Mouse (Mus musculus): ENCODE results near the gene Ccdc14. TPM values are rescaled to one million over a fixed set of nuclear protein-coding genes. Genes with fewer than 3 reads are reported as not detected.

Gene Ccdc14
- polyA plus RNA-seq, 1 experiment from 2014 or later: 11.2 TPM

GRCm38 (mm10) chr16:34756991-34757390 lies 66.6 kb downstream of the Ccdc14 start:
- WGBS: 86% methylated on average over 7 of the region's 7 CpGs
- DNase-seq (ENCODE audit: low spot score) (no peak), ATAC-seq (ENCODE audit: insufficient number of reproducible peaks, low FRiP score, low TSS enrichment, low read depth) (no peak)
- Histone ChIP-seq H3K27ac (replicated peaks; ENCODE audit: low read depth, low read length) (no peak overlapping the region), H3K36me3 (ENCODE audit: control insufficient read depth, insufficient read depth, low read length) (no peaks in the 10 kb centered on the region), H3K4me3 (ENCODE audit: low read depth, low read length) (no peak overlapping the region), H3K4me1 (ENCODE audit: control insufficient read depth, insufficient read depth, low read length) (no peaks in the 10 kb centered on the region), H3K27me3 (ENCODE audit: control insufficient read depth, insufficient read depth, low read length) (no peaks in the 10 kb centered on the region), H3K4me2 (ENCODE audit: low read depth, severe bottlenecking) (no peak overlapping the region), H3K9me3 (ENCODE audit: control insufficient read depth, low read length) (no peaks in the 10 kb centered on the region), H3K9ac (ENCODE audit: low read length) (no peak overlapping the region)

DNA sequence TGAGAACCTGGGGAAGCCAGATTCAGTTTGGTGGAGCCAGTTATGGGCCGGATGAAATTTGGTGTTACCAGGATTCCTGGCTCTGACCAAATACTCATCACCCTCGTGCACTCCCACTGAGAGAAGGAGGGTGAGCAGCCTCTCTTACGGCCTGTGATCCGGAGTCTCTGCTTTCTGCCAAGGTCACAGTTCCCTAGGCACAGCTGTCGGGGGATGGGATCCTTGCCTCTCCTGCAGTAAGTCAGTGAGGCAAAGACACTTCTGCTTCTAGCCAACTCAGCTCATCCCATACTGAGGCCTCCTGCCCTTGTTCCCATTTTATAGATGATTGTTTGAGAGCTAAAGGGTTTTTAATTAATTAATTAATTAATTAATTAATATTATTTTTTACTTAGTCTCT lies 67.8 kb downstream of the Ccdc14 start:
- H3K4me2 ChIP-seq (ENCODE audit: low read depth, severe bottlenecking): no peak overlapping the region
- H3K9ac ChIP-seq (ENCODE audit: low read length): no peak overlapping the region
- no peak for DNase-seq (ENCODE audit: low spot score)
- ATAC-seq (ENCODE audit: insufficient number of reproducible peaks, low FRiP score, low TSS enrichment, low read depth): no peak
- no peaks in the 10 kb centered on the region for H3K27me3 ChIP-seq (ENCODE audit: control insufficient read depth, insufficient read depth, low read length)
- WGBS: 61% methylated on average over 5 of the region's 5 CpGs
- H3K4me1 ChIP-seq (ENCODE audit: control insufficient read depth, insufficient read depth, low read length): no peaks in the 10 kb centered on the region
- H3K4me3 ChIP-seq (ENCODE audit: low read depth, low read length): no peak overlapping the region
- no peaks in the 10 kb centered on the region for H3K36me3 ChIP-seq (ENCODE audit: control insufficient read depth, insufficient read depth, low read length)
- no peak overlapping the region for H3K27ac ChIP-seq (replicated peaks; ENCODE audit: low read depth, low read length)
- no peaks in the 10 kb centered on the region for H3K9me3 ChIP-seq (ENCODE audit: control insufficient read depth, low read length)

GRCm38 (mm10) chr16:34763959-34764591 lies 73.7 kb downstream of the Ccdc14 start:
- no peaks in the 10 kb centered on the region for H3K27me3 ChIP-seq (ENCODE audit: control insufficient read depth, insufficient read depth, low read length)
- no peak overlapping the region for H3K4me2 ChIP-seq (ENCODE audit: low read depth, severe bottlenecking)
- no peaks in the 10 kb centered on the region for H3K4me1 ChIP-seq (ENCODE audit: control insufficient read depth, insufficient read depth, low read length)
- DNase-seq (ENCODE audit: low spot score): no peak
- no peaks in the 10 kb centered on the region for H3K9me3 ChIP-seq (ENCODE audit: control insufficient read depth, low read length)
- ATAC-seq (ENCODE audit: insufficient number of reproducible peaks, low FRiP score, low TSS enrichment, low read depth): no peak
- H3K9ac ChIP-seq (ENCODE audit: low read length): no peak overlapping the region
- H3K4me3 ChIP-seq (ENCODE audit: low read depth, low read length): no peak overlapping the region
- H3K27ac ChIP-seq (replicated peaks; ENCODE audit: low read depth, low read length): no peak overlapping the region
- 86% methylated on average over 9 of the region's 9 CpGs for WGBS
- no peaks in the 10 kb centered on the region for H3K36me3 ChIP-seq (ENCODE audit: control insufficient read depth, insufficient read depth, low read length)

- H3K4me2 ChIP-seq (ENCODE audit: low read depth, severe bottlenecking): no peak overlapping the region
- DNase-seq (ENCODE audit: low spot score) (no peak), ATAC-seq (ENCODE audit: insufficient number of reproducible peaks, low FRiP score, low TSS enrichment, low read depth) (no peak)
- no peaks in the 10 kb centered on the region for H3K27me3 ChIP-seq (ENCODE audit: control insufficient read depth, insufficient read depth, low read length)
- no peak overlapping the region for H3K27ac ChIP-seq (replicated peaks; ENCODE audit: low read depth, low read length)
- no peaks in the 10 kb centered on the region for H3K9me3 ChIP-seq (ENCODE audit: control insufficient read depth, low read length)
- 90% methylated on average over 1 of the region's 1 CpGs for WGBS
- H3K36me3 ChIP-seq (ENCODE audit: control insufficient read depth, insufficient read depth, low read length): no peaks in the 10 kb centered on the region
- H3K4me3 ChIP-seq (ENCODE audit: low read depth, low read length): no peak overlapping the region
- no peak overlapping the region for H3K9ac ChIP-seq (ENCODE audit: low read length)
- H3K4me1 ChIP-seq (ENCODE audit: control insufficient read depth, insufficient read depth, low read length): no peaks in the 10 kb centered on the region
Measured at GRCm38 (mm10) chr16:34765666-34766065, 75.2 kb downstream of the Ccdc14 start.

DNA sequence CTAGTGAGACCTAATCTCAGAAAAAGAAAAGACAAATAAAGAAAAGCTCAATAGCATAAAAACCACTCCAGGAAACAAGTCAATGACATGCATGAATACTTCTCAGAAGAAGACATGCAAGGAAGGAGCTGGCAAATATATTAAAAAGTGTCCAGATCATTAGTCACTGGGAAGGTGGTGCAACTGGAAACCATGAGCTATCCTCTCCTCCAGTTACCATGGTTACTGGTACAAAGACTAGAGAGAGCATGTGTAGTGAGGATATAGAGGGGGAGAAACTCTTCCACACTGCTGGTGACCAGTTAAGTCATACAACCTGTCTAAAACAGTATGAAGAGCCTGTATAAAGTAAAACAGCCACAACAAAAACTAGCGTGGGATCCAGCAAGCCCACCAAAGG lies 75.8 kb downstream of the Ccdc14 start:
- H3K36me3 ChIP-seq (ENCODE audit: control insufficient read depth, insufficient read depth, low read length): no peaks in the 10 kb centered on the region
- ATAC-seq (ENCODE audit: insufficient number of reproducible peaks, low FRiP score, low TSS enrichment, low read depth): no peak
- no peak overlapping the region for H3K27ac ChIP-seq (replicated peaks; ENCODE audit: low read depth, low read length)
- H3K4me3 ChIP-seq (ENCODE audit: low read depth, low read length): no peak overlapping the region
- H3K4me2 ChIP-seq (ENCODE audit: low read depth, severe bottlenecking): no peak overlapping the region
- no peak for DNase-seq (ENCODE audit: low spot score)
- no peaks in the 10 kb centered on the region for H3K27me3 ChIP-seq (ENCODE audit: control insufficient read depth, insufficient read depth, low read length)
- no peak overlapping the region for H3K9ac ChIP-seq (ENCODE audit: low read length)
- H3K9me3 ChIP-seq (ENCODE audit: control insufficient read depth, low read length): no peaks in the 10 kb centered on the region
- H3K4me1 ChIP-seq (ENCODE audit: control insufficient read depth, insufficient read depth, low read length): no peaks in the 10 kb centered on the region
- WGBS: 90% methylated on average over 1 of the region's 1 CpGs

DNA sequence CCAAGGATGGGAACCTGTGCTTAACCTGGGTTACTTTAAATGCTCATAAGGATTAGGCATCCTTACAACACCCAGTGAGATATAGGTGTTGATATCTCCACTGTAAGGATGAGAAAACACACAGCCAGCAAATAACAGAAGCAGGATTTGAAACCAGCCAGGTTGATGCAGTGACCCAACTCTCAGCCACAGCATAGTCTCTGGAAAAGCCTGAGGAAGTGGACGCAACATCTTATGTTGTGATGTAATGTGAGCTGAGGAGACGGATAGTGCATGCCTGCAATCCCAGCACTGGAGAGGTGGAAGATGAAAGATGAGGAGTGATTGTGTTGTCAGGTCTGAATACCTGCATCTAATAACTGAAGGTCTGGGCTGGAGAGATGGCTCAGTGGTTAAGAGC lies 77.0 kb downstream of the Ccdc14 start:
- H3K36me3 ChIP-seq (ENCODE audit: control insufficient read depth, insufficient read depth, low read length): no peaks in the 10 kb centered on the region
- no peak overlapping the region for H3K27ac ChIP-seq (replicated peaks; ENCODE audit: low read depth, low read length)
- no peaks in the 10 kb centered on the region for H3K27me3 ChIP-seq (ENCODE audit: control insufficient read depth, insufficient read depth, low read length)
- no peak for DNase-seq (ENCODE audit: low spot score)
- no peak for ATAC-seq (ENCODE audit: insufficient number of reproducible peaks, low FRiP score, low TSS enrichment, low read depth)
- no peaks in the 10 kb centered on the region for H3K9me3 ChIP-seq (ENCODE audit: control insufficient read depth, low read length)
- WGBS: 79% methylated on average over 2 of the region's 2 CpGs
- no peak overlapping the region for H3K4me3 ChIP-seq (ENCODE audit: low read depth, low read length)
- H3K4me2 ChIP-seq (ENCODE audit: low read depth, severe bottlenecking): no peak overlapping the region
- H3K4me1 ChIP-seq (ENCODE audit: control insufficient read depth, insufficient read depth, low read length): no peaks in the 10 kb centered on the region
- H3K9ac ChIP-seq (ENCODE audit: low read length): no peak overlapping the region

DNA sequence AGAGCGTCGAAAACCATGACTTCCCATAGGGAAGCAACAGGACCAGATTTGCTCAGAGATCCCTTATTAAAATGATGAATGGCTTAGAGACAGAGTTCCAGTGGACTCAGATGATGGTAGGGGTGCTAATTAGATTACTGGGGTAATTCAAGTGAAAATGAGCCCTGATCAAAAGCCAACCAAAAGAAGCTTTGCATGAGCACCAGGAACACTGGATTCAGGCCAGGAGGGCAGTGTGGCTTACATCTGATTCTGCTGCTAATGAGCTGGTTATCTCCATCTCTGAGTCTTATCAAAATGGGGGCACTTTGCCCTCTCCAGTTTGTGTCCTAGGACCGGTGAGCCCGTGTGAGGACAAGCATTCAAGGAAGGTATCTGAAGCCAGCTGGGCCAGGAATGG lies 78.0 kb downstream of the Ccdc14 start:
- Histone ChIP-seq H3K9ac (ENCODE audit: low read length) (no peak overlapping the region), H3K4me3 (ENCODE audit: low read depth, low read length) (no peak overlapping the region), H3K36me3 (ENCODE audit: control insufficient read depth, insufficient read depth, low read length) (no peaks in the 10 kb centered on the region), H3K9me3 (ENCODE audit: control insufficient read depth, low read length) (no peaks in the 10 kb centered on the region), H3K4me1 (ENCODE audit: control insufficient read depth, insufficient read depth, low read length) (no peaks in the 10 kb centered on the region), H3K27me3 (ENCODE audit: control insufficient read depth, insufficient read depth, low read length) (no peaks in the 10 kb centered on the region), H3K4me2 (ENCODE audit: low read depth, severe bottlenecking) (no peak overlapping the region), H3K27ac (replicated peaks; ENCODE audit: low read depth, low read length) (no peak overlapping the region)
- WGBS: 68% methylated on average over 4 of the region's 4 CpGs
- no peak for ATAC-seq (ENCODE audit: insufficient number of reproducible peaks, low FRiP score, low TSS enrichment, low read depth)
- no peak for DNase-seq (ENCODE audit: low spot score)

DNA sequence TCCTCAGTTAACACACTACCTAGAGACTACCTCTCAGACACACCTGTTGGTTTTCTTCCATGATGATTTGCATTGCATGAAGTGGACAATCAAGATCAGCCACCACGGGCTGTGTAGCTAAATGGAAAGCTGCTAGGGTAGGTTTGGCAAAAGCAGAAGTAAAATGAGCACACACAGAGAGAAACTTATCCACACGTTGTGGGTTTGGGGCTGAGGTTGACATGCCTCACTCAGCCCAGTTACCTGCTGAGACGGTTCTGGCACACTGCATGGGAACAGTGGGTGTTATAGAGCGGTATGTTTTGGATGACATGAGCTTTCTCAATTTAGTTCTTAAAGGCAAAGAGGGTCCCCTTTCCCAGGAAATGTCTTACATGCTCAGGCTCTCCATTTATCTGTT lies 79.7 kb downstream of the Ccdc14 start:
- Histone ChIP-seq H3K4me3 (ENCODE audit: low read depth, low read length) (no peak overlapping the region), H3K36me3 (ENCODE audit: control insufficient read depth, insufficient read depth, low read length) (no peaks in the 10 kb centered on the region), H3K27me3 (ENCODE audit: control insufficient read depth, insufficient read depth, low read length) (no peaks in the 10 kb centered on the region), H3K4me2 (ENCODE audit: low read depth, severe bottlenecking) (no peak overlapping the region), H3K9me3 (ENCODE audit: control insufficient read depth, low read length) (no peaks in the 10 kb centered on the region), H3K27ac (replicated peaks; ENCODE audit: low read depth, low read length) (no peak overlapping the region), H3K4me1 (ENCODE audit: control insufficient read depth, insufficient read depth, low read length) (no peaks in the 10 kb centered on the region), H3K9ac (ENCODE audit: low read length) (no peak overlapping the region)
- WGBS: 89% methylated on average over 4 of the region's 4 CpGs
- DNase-seq (ENCODE audit: low spot score) (no peak), ATAC-seq (ENCODE audit: insufficient number of reproducible peaks, low FRiP score, low TSS enrichment, low read depth) (no peak)

GRCm38 (mm10) chr16:34772445-34773032 lies 82.1 kb downstream of the Ccdc14 start:
- no peak overlapping the region for H3K9ac ChIP-seq (ENCODE audit: low read length)
- ATAC-seq (ENCODE audit: insufficient number of reproducible peaks, low FRiP score, low TSS enrichment, low read depth): no peak
- WGBS: 87% methylated on average over 4 of the region's 4 CpGs
- no peak overlapping the region for H3K4me2 ChIP-seq (ENCODE audit: low read depth, severe bottlenecking)
- H3K27me3 ChIP-seq (ENCODE audit: control insufficient read depth, insufficient read depth, low read length): no peaks in the 10 kb centered on the region
- H3K9me3 ChIP-seq (ENCODE audit: control insufficient read depth, low read length): no peaks in the 10 kb centered on the region
- H3K36me3 ChIP-seq (ENCODE audit: control insufficient read depth, insufficient read depth, low read length): no peaks in the 10 kb centered on the region
- no peak overlapping the region for H3K27ac ChIP-seq (replicated peaks; ENCODE audit: low read depth, low read length)
- no peak for DNase-seq (ENCODE audit: low spot score)
- no peak overlapping the region for H3K4me3 ChIP-seq (ENCODE audit: low read depth, low read length)
- no peaks in the 10 kb centered on the region for H3K4me1 ChIP-seq (ENCODE audit: control insufficient read depth, insufficient read depth, low read length)

All from limb, embryonic 11.5 days (tissue).